Mouse (Mus musculus) liver, embryonic 14.5 days (tissue): Measurements from ENCODE around the gene Hbb-bs. TPM values are rescaled to one million over a fixed set of nuclear protein-coding genes. Genes with fewer than 3 reads are reported as not detected.
"Not testable (repeated sequence)": the region's sequence is repeated elsewhere in the genome, so short reads cannot be mapped to it uniquely, and the experiment has no call there.

Experiments used
- ATAC-seq: fragments of 200-750 bp; cut with Nextera tagmentation; 2 replicates; pipeline ENCODE4 v1.8.0; 2017; ENCODE audit warnings: moderate number of reproducible peaks, mild to moderate bottlenecking, moderate library complexity; ENCODE audit not compliant: insufficient read depth
- DNase-seq, 3 experiments: peaks; one replicate each; pipeline ENCODE4 v3.0.0-alpha.2; 2012 to 2013; ENCODE audit warnings: low read depth in 3 of 3, low spot score in 3 of 3
- H3K27ac ChIP-seq: fragments of 300-500 bp; sonication (generic); 2 replicates; pipeline ENCODE4 v1.5.1; 2014; ENCODE audit warnings: moderate library complexity, mild to moderate bottlenecking, control low read depth, inconsistent platforms
- H3K27me3 ChIP-seq: fragments of 300-500 bp; sonication (generic); 2 replicates; pipeline ENCODE4 v1.6.1; 2014; ENCODE audit warnings: mild to moderate bottlenecking, low read length, moderate library complexity; ENCODE audit not compliant: control insufficient read depth, insufficient read depth
- H3K36me3 ChIP-seq: fragments of 300-500 bp; sonication (generic); replicated peaks from 2 replicates; pipeline ENCODE4 v1.6.1; 2014; ENCODE audit warnings: low read depth; ENCODE audit not compliant: control insufficient read depth, insufficient read depth
- H3K4me1 ChIP-seq, 2 experiments: fragments of 200-500 bp in 1 of 2; fragments of 300-500 bp in 1 of 2; sonication (generic) in 1 of 2; replicated peaks; 2 replicates each; pipeline ENCODE4 v1.6.1; 2012 to 2014; ENCODE audit warnings: antibody characterized with exemption in 1 of 2, inconsistent platforms in 1 of 2, low read length in 1 of 2; ENCODE audit not compliant: control insufficient read depth in 2 of 2, insufficient read depth in 2 of 2
- H3K4me2 ChIP-seq: fragments of 300-500 bp; sonication (generic); 2 replicates; pipeline ENCODE4 v1.6.1; 2014; ENCODE audit warnings: low read depth, mild to moderate bottlenecking, control low read depth, moderate library complexity
- H3K4me3 ChIP-seq, 2 experiments: fragments of 200-500 bp in 1 of 2; fragments of 300-500 bp in 1 of 2; sonication (generic) in 1 of 2; 2 replicates each; pipeline ENCODE4 v1.5.1; 2012 to 2014; ENCODE audit warnings: low read depth in 2 of 2, low read length in 2 of 2, mild to moderate bottlenecking in 2 of 2, control low read depth in 1 of 2, inconsistent platforms in 1 of 2, moderate library complexity in 1 of 2; ENCODE audit not compliant: insufficient read depth in 1 of 2
- H3K9ac ChIP-seq: fragments of 300-500 bp; sonication (generic); replicated peaks from 2 replicates; pipeline ENCODE4 v1.6.1; 2014; ENCODE audit warnings: mild to moderate bottlenecking, control low read depth, moderate library complexity
- H3K9me3 ChIP-seq: fragments of 300-500 bp; sonication (generic); 2 replicates; pipeline ENCODE4 v1.6.1; 2016; ENCODE audit warnings: low read length, mixed read lengths; ENCODE audit not compliant: control insufficient read depth
- CTCF ChIP-seq: IDR thresholded peaks from 2 replicates; pipeline ENCODE4 v1.5.1; 2016; ENCODE audit warnings: antibody characterized with exemption, low read depth, control low read depth
- EP300 ChIP-seq: IDR thresholded peaks from 2 replicates; pipeline ENCODE4 v1.6.1; 2016; ENCODE audit warnings: antibody characterized with exemption, low read depth
- WGBS: fragments of 180-500 bp; shearing (Covaris S2); extraction: QIAGEN DNeasy Blood & Tissue Kit; methylation state at CpG from one replicate; pipeline ENCODE4 v1.1.7; 2014; ENCODE audit not compliant: insufficient replicate concordance; 5-methylcytosine and 5-hydroxymethylcytosine counted together
- polyA plus RNA-seq, 2 experiments: library from polyadenylated mRNA; depleted of rRNA in 1 of 2; stranded (reverse) in 1 of 2; unstranded in 1 of 2; fragments of >200 nt; fragmentation: Nextera tagmentation in 1 of 2; extraction: Ambion mirVana in 1 of 2; gene quantifications; 2 replicates each; pipeline versions ENCODE4 v1.2.1 to v1.2.3; 2012 to 2014

Hbb-bs gene
- polyA plus RNA-seq, 2 experiments: 131,477 to 209,901 TPM

DNA sequence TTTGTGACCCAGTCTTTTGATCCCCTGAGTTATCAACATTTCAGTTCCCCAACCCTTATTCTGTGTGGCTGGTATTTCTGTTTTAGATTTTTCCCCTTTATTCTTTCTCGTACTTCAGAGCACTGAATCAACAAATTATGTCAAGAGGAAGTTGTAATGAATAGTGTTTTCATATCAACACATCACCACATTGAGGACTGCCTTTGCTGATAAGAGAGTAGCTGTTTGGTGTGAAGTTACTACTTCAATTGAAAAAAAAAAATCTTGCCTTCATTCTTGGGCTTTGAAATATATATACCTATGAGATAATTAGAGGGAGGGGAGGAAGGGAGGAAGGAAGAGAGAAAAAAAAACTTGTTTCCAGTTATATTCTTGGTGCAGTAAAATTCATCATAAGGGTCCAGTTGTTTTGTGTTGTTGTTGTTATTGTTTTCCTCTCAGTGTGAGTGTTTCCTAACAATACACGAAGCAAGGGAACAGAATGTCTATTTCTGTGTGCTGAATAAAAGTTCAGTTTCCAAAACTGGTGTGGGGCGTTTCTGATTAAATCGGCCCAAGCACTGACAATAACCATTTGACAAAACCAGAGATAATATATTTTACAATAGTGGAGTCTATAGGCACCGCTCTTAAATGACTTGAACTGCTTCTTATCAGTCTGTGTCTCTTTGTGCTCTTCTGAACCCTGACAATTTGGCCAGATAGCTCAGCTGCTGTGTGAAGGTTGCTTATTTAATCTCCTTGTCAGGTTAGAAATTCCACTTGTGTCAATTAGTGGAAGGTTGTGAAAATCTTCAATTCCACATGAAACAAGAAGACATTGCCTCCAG, 18.7 kb downstream of the Hbb-bs start:
- TF ChIP-seq EP300 (peak; percentile 95), CTCF (no peak)
- peak overlapping the region; percentile 5 to 32; a peak in 2 of 4 replicates for H3K4me3 ChIP-seq
- no peaks in the 10 kb centered on the region; the same call in 1 of the 2 replicates for H3K36me3 ChIP-seq
- DNase-seq (peak; percentile 77 to 88 (median 79)), ATAC-seq (no peak)
- H3K27ac ChIP-seq: peak overlapping the region; percentile 94
- peaks cover 18 to 24% of the 10 kb centered on the region in 2 experiments for H3K4me1 ChIP-seq
- peak overlapping the region; percentile 36 for H3K9ac ChIP-seq
- no peaks in the 10 kb centered on the region for H3K27me3 ChIP-seq
- H3K9me3 ChIP-seq: no peaks in the 10 kb centered on the region
- peak overlapping the region; percentile 50 for H3K4me2 ChIP-seq
- 5% methylated on average over 5 of the region's 5 CpGs for WGBS

DNA sequence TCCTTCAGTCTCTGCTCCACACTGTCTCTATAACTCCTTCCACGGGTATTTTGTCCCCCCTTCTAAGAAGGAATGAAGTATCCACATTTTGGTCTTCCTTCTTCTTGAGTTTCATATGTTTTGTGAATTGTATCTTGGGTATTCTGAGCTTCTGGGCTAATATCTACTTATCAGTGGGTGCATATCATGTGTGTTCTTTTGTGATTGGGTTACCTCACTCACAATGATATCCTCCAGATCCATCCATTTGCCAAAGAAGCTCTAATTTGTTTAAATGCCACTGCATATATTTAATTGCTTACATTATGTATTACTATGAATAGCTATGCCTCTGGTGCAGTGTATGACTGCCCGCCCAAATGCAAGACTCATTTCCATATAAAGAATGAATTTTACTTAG, 19.8 kb downstream of the Hbb-bs start:
- not testable (repeated sequence) for DNase-seq, H3K4me3 ChIP-seq, ATAC-seq, H3K9me3 ChIP-seq, H3K36me3 ChIP-seq, H3K27me3 ChIP-seq
- 30% methylated on average over 2 of the region's 2 CpGs for WGBS
- H3K27ac ChIP-seq: peak overlapping the region; percentile 94
- peak overlapping the region; percentile 40 for H3K4me2 ChIP-seq
- peak overlapping the region; percentile 38 for H3K9ac ChIP-seq
- peak; percentile 65 for TF ChIP-seq EP300
- peaks cover 18 to 24% of the 10 kb centered on the region in 2 experiments for H3K4me1 ChIP-seq

DNA sequence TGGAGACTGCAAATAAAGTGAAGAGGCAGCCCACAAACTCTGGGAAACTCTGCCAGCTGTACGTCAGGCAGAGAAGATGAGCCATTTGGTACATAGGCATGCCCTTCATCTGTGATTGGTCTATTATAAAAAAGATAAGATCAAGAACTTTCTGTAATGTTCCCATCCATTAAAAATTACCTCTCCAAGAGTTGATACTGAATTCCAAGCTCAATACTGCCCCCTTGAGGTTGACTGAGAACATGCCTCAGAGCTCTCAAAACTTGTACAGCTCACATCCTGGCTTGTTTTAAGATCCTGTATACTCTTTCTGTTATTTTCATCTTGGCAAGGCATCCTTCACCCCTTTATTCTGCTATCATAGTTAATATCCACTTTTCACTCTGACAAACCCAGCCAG, 21.0 kb downstream of the Hbb-bs start:
- no peaks in the 10 kb centered on the region; the same call in 1 of the 2 replicates for H3K36me3 ChIP-seq
- DNase-seq: peak in 1 of 3 experiments; percentile 74
- H3K9ac ChIP-seq: peak overlapping the region; percentile 28
- ATAC-seq: no peak
- no peak overlapping the region for H3K4me2 ChIP-seq
- no peaks in the 10 kb centered on the region for H3K9me3 ChIP-seq
- peaks cover 18 to 24% of the 10 kb centered on the region in 2 experiments for H3K4me1 ChIP-seq
- no peaks in the 10 kb centered on the region for H3K27me3 ChIP-seq
- H3K27ac ChIP-seq: peak overlapping the region; percentile 76
- 59% methylated on average over 1 of the region's 1 CpGs for WGBS
- TF ChIP-seq CTCF: peak; percentile 82
- no peak for TF ChIP-seq EP300
- H3K4me3 ChIP-seq: no peak overlapping the region

DNA sequence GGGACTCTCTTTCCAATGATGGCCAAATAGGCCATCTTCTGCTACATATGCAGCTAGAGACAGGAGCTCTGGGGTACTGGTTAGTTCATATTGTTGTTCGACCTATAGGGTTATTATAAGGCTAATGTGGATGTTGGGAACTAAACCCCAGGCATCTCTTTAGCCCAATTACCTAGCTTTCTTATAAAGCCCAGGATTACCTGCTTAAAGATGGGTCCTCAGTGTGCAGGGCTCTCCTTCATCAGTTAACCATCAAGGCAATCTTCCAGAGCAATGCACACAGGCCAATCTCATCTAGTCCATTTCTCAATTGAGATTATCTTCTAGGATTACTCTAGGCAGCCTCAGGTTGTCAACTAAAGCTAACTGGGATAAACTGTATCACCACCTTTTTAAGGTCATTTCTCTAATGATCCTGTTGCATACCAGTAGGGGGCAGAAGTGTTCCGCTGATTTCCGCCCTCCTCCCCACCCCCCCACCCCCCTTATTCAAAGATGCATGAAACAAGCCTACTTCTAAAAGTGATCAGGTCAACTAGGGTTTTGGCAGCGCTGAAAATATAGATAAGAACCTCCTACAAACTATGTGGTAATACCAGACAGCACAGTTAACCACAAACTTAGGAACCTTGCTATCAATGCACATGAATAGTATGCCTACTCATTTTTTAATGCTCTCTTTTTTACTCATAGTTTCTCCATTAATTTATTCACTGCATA, 35.1 kb downstream of the Hbb-bs start:
- H3K27me3 ChIP-seq: no peaks in the 10 kb centered on the region
- TF ChIP-seq CTCF (peak; percentile 55; the same call in 1 of the 2 replicates), EP300 (peak; percentile 76)
- no peaks in the 10 kb centered on the region for H3K36me3 ChIP-seq
- no peak overlapping the region; the same call in 1 of the 2 replicates for H3K9ac ChIP-seq
- H3K27ac ChIP-seq: no peak overlapping the region
- peaks cover 0 to 6% of the 10 kb centered on the region in 2 experiments; a peak in 2 of 4 replicates for H3K4me1 ChIP-seq
- no peak overlapping the region for H3K4me3 ChIP-seq
- peak; percentile 91 for ATAC-seq
- no peaks in the 10 kb centered on the region for H3K9me3 ChIP-seq
- H3K4me2 ChIP-seq: no peak overlapping the region
- WGBS: 7% methylated on average over 4 of the region's 4 CpGs
- peak in 1 of 3 experiments; percentile 73 for DNase-seq

DNA sequence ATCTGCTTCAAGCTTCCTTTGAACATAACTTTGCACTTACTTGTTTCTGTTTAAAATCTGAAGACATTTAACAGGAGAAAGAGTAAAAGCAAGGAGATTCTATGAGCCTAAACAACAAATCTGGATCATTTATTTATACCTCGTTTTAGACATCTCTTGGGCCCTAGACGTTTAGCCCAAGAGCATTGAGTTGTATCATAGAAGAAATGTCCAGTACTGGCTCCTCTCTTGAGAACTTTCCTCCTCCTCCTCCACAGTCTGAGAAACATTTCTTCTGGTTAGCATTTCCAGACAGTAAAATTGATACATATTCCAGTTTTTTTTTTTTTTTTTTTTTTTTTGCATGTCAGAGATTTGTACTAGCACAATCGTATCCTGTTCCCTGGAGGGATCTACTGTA, 36.2 kb downstream of the Hbb-bs start, which contains the start of gene Olfr67:
TSS of gene Olfr67 (minus strand) at position 101 of the 400 bp plus-strand sequence.
- DNase-seq (no peak), ATAC-seq (no peak)
- Histone ChIP-seq H3K4me3 (no peak within 1 kb of the TSS), H3K4me2 (no peak within 1 kb of the TSS), H3K9ac (no peak within 1 kb of the TSS; the same call in 1 of the 2 replicates), H3K27ac (no peak within 1 kb of the TSS), H3K9me3 (no peaks in the 10 kb centered on the region), H3K27me3 (no peaks in the 10 kb centered on the region), H3K36me3 (no peaks in the 10 kb centered on the region), H3K4me1 (peaks cover 0 to 6% of the 10 kb centered on the region in 2 experiments; a peak in 2 of 4 replicates)
- 62% methylated on average over 3 of the region's 3 CpGs for WGBS
- TF ChIP-seq EP300 (no peak), CTCF (no peak)
